ENCODE assay signal across 22 mouse cellular contexts in genomic region chr6:55458156-55458555, GRCm38 (mm10). TPM values are rescaled to one million over a fixed set of nuclear protein-coding genes. Genes with fewer than 3 reads are reported as not detected.
DNase-seq lines count a peak whose midpoint lies in the region; ATAC-seq and TF ChIP-seq lines count a peak whose summit lies in the region.
"Had no signal": no experiment of that assay in that cellular context is flagged by ENCODE, and none has a peak within 500 bp of the region (broad histone marks: within the 10 kb centered on the region; RNA-seq: fewer than 3 reads in every experiment).

No protein-coding gene starts in this region.

- 29% methylated on average over 1 of the region's 1 CpGs for WGBS in forebrain, postnatal 0 days
- 35% methylated on average over 1 of the region's 1 CpGs for WGBS in forebrain, embryonic 15.5 days
- 57% methylated on average over 1 of the region's 1 CpGs for WGBS in stomach, postnatal 0 days

- H3K9me3 ChIP-seq in forebrain, postnatal 0 days (ENCODE audit: low read length) = no peaks in the 10 kb centered on the region
- no peaks in the 10 kb centered on the region for H3K9me3 ChIP-seq in forebrain, embryonic 15.5 days
- no peaks in the 10 kb centered on the region for H3K9me3 ChIP-seq in stomach, postnatal 0 days (ENCODE audit: control insufficient read depth, low read length)
- H3K9me3 ChIP-seq: forebrain, embryonic 10.5 days; hindbrain, embryonic 13.5 days; kidney, embryonic 15.5 days; stomach, embryonic 15.5 days had no signal

- no peak overlapping the region for H3K27ac ChIP-seq in forebrain, postnatal 0 days (ENCODE audit: low read depth, low read length)
- no peak overlapping the region for H3K27ac ChIP-seq in forebrain, embryonic 15.5 days (replicated peaks)
- peak overlapping the region; percentile 76 for H3K27ac ChIP-seq in layer of hippocampus, adult 2 months
- no peak overlapping the region for H3K27ac ChIP-seq in stomach, postnatal 0 days (replicated peaks)
- H3K27ac ChIP-seq: forebrain, embryonic 10.5 days; hindbrain, embryonic 13.5 days; kidney, embryonic 15.5 days; stomach, embryonic 15.5 days had no signal

- no peak for TF ChIP-seq EP300 in stomach, postnatal 0 days (optimal IDR thresholded peaks at IDR 0.05)

- H3K9ac ChIP-seq in forebrain, postnatal 0 days = no peak overlapping the region
- H3K9ac ChIP-seq in forebrain, embryonic 15.5 days (replicated peaks) = no peak overlapping the region
- no peak overlapping the region for H3K9ac ChIP-seq in stomach, postnatal 0 days (ENCODE audit: low read length)
- H3K9ac ChIP-seq: kidney, embryonic 15.5 days; liver, postnatal 0 days; stomach, embryonic 15.5 days had no signal

- no peak overlapping the region for H3K4me2 ChIP-seq in forebrain, postnatal 0 days (ENCODE audit: low read depth)
- no peak overlapping the region for H3K4me2 ChIP-seq in forebrain, embryonic 15.5 days (replicated peaks)
- no peak overlapping the region for H3K4me2 ChIP-seq in stomach, postnatal 0 days (replicated peaks; ENCODE audit: low read depth)
- H3K4me2 ChIP-seq: heart, embryonic 11.5 days; hindbrain, embryonic 13.5 days; kidney, embryonic 15.5 days; stomach, embryonic 15.5 days had no signal

- DNase-seq in forebrain, postnatal 0 days = no peak
- no peak for DNase-seq in layer of hippocampus, adult 2 months (ENCODE audit: low spot score in 2 of 2)
- DNase-seq in layer of hippocampus, adult 8-10 months (ENCODE audit: low spot score in 2 of 2) = no peak
- DNase-seq in right cerebral cortex, postnatal 4 days = peak; percentile 25
- DNase-seq in right cerebral cortex, adult 2 months (ENCODE audit: low spot score in 2 of 2) = no peak
- DNase-seq in stomach, postnatal 0 days (ENCODE audit: low spot score) = peak; percentile 37
- DNase-seq in spleen, adult 18-20 months = no peak
- DNase-seq: adrenal gland, adult 8-10 months; cerebellum, adult 9-11 months; gastrocnemius, postnatal 25 days; heart, postnatal 14 days; left cerebral cortex, postnatal 4 days; liver, postnatal 0 days; lung, postnatal 4 days; retina, postnatal 1 day; thymus, adult 2 months had no signal

- H3K4me1 ChIP-seq in forebrain, postnatal 0 days (ENCODE audit: insufficient read depth) = peaks cover 16% of the 10 kb centered on the region
- H3K4me1 ChIP-seq in forebrain, embryonic 15.5 days = peaks cover 58% of the 10 kb centered on the region
- H3K4me1 ChIP-seq in stomach, postnatal 0 days (replicated peaks; ENCODE audit: control insufficient read depth, insufficient read depth) = no peaks in the 10 kb centered on the region

- H3K36me3 ChIP-seq in forebrain, postnatal 0 days (ENCODE audit: insufficient read depth) = peaks cover 27% of the 10 kb centered on the region
- H3K36me3 ChIP-seq in forebrain, embryonic 15.5 days = peaks cover 9% of the 10 kb centered on the region
- H3K36me3 ChIP-seq in stomach, postnatal 0 days (ENCODE audit: control insufficient read depth, insufficient read depth, low read length) = no peaks in the 10 kb centered on the region
- H3K36me3 ChIP-seq: forebrain, embryonic 10.5 days; kidney, embryonic 15.5 days; stomach, embryonic 15.5 days had no signal

- no peaks in the 10 kb centered on the region for H3K27me3 ChIP-seq in forebrain, postnatal 0 days (ENCODE audit: insufficient read depth, low read length)
- no peaks in the 10 kb centered on the region for H3K27me3 ChIP-seq in forebrain, embryonic 15.5 days
- H3K27me3 ChIP-seq in stomach, postnatal 0 days (ENCODE audit: control insufficient read depth, insufficient read depth, low read length) = peaks cover 3% of the 10 kb centered on the region; the same call in 1 of the 2 replicates

- TF ChIP-seq CTCF in forebrain, postnatal 0 days (IDR thresholded peaks at IDR 0.05; ENCODE audit: low read depth) = peak; percentile 67
- TF ChIP-seq CTCF in layer of hippocampus, adult 2 months (conservative IDR thresholded peaks at IDR 0.05) = peak; percentile 73
- peak; percentile 64 for TF ChIP-seq CTCF in stomach, postnatal 0 days (IDR thresholded peaks at IDR 0.05; ENCODE audit: low read depth)

- ATAC-seq in forebrain, postnatal 0 days = peak; percentile 42
- no peak for ATAC-seq in forebrain, embryonic 15.5 days (replicated peaks)
- ATAC-seq in stomach, postnatal 0 days (ENCODE audit: low FRiP score, low TSS enrichment) = no peak
- ATAC-seq: liver, postnatal 0 days had no signal

- no peak overlapping the region for H3K4me3 ChIP-seq in forebrain, postnatal 0 days (ENCODE audit: low read depth, low read length)
- no peak overlapping the region for H3K4me3 ChIP-seq in forebrain, embryonic 15.5 days
- H3K4me3 ChIP-seq in layer of hippocampus, adult 2 months = peak overlapping the region; percentile 8
- H3K4me3 ChIP-seq in stomach, postnatal 0 days (ENCODE audit: low read depth, low read length) = no peak overlapping the region
- H3K4me3 ChIP-seq: forebrain, embryonic 10.5 days; hindbrain, embryonic 13.5 days; kidney, embryonic 15.5 days; stomach, embryonic 15.5 days had no signal

RNA-seq across cellular contexts. Expression of gene Adcyap1r1, which starts 6.4 kb away (rescaled TPM):
- 91.8 and 120 TPM in 2 replicates for total RNA-seq in forebrain, postnatal 0 days (2014; rRNA removed)
- polyA plus RNA-seq in forebrain, postnatal 0 days (2015; fragmentation: Nextera tagmentation; extraction: Ambion mirVana) = 30.3 and 43.4 TPM in 2 replicates
- polyA plus RNA-seq in forebrain, embryonic 15.5 days (2015; fragmentation: Nextera tagmentation; extraction: Ambion mirVana) = 31.5 and 32.1 TPM in 2 replicates
- total RNA-seq in layer of hippocampus, adult 2 months (2021) = 100 to 1,000 TPM; 146 to 148 TPM
- 100 to 1,000 TPM; 130 to 163 (median 141) TPM for total RNA-seq in layer of hippocampus, adult 8-10 months (2022)
- polyA plus RNA-seq in stomach, postnatal 0 days (2015; fragmentation: Nextera tagmentation; extraction: Ambion mirVana) = 5.4 and 5.5 TPM in 2 replicates
- polyA plus RNA-seq: liver, postnatal 0 days had no signal

Comparison
In these comparisons a context has a peak if more than half of its experiments do, and no peak if none do; other contexts are left out.
1. DNase-seq: peak in right cerebral cortex, postnatal 4 days (single experiment) and stomach, postnatal 0 days (single experiment); none in forebrain, postnatal 0 days (single experiment), layer of hippocampus, adult 2 months (0 of 2), layer of hippocampus, adult 8-10 months (0 of 2), right cerebral cortex, adult 2 months (0 of 2) and spleen, adult 18-20 months (0 of 2).
2. Peak in every context shown above with its lines, with median percentiles within 50 percentile points of each other: CTCF ChIP-seq.